Mouse (Mus musculus) G1E (cell line): ENCODE data around the gene Ikzf2. TPM values are rescaled to one million over a fixed set of nuclear protein-coding genes. Genes with fewer than 3 reads are reported as not detected.

ENCODE experiments used
- ATAC-seq: 2 replicates; pipeline ENCODE4 v1.8.0; 2016; ENCODE audit warnings: mild to moderate bottlenecking; ENCODE audit not compliant: insufficient number of reproducible peaks, poor library complexity, low FRiP score, severe bottlenecking; ENCODE audit errors: extremely low read depth
- DNase-seq: peaks from one replicate; pipeline ENCODE4 v3.0.0; 2012; ENCODE audit warnings: low spot score
- H3K27me3 ChIP-seq: 2 replicates; pipeline ENCODE4 v1.6.1; 2012; ENCODE audit warnings: mild to moderate bottlenecking, low read length, inconsistent platforms; ENCODE audit not compliant: insufficient read depth
- H3K36me3 ChIP-seq: replicated peaks from 2 replicates; pipeline ENCODE3; 2012; ENCODE audit warnings: mild to moderate bottlenecking, inconsistent platforms
- H3K4me1 ChIP-seq: 2 replicates; pipeline ENCODE4 v1.6.1; 2012; ENCODE audit warnings: low read depth, low read length, inconsistent platforms, mixed read lengths; ENCODE audit not compliant: insufficient read depth
- H3K4me3 ChIP-seq: 2 replicates; pipeline ENCODE4 v1.5.1; 2012; ENCODE audit warnings: low read depth, mild to moderate bottlenecking, inconsistent platforms, low read length, moderate library complexity, mixed read lengths
- H3K9me3 ChIP-seq: replicated peaks from 2 replicates; pipeline ENCODE4 v1.6.1; 2012; ENCODE audit warnings: inconsistent platforms
- CTCF ChIP-seq: IDR thresholded peaks from 2 replicates; pipeline ENCODE4 v1.5.1; 2012; ENCODE audit warnings: low read depth, low read length, inconsistent platforms, mixed read lengths
- GATA1 ChIP-seq: IDR thresholded peaks from 2 replicates; pipeline ENCODE4 v1.6.1; 2012; ENCODE audit warnings: borderline replicate concordance, low read length, inconsistent platforms, mixed read lengths
- GATA2 ChIP-seq: IDR thresholded peaks from 2 replicates; pipeline ENCODE4 v1.6.1; 2012; ENCODE audit warnings: low read depth, low read length, inconsistent platforms, borderline replicate concordance
- POLR2AphosphoS5 ChIP-seq: IDR thresholded peaks from 2 replicates; pipeline ENCODE4 v1.6.1; 2012; ENCODE audit warnings: low read depth, low read length, inconsistent platforms; ENCODE audit not compliant: insufficient replicate concordance
- TAL1 ChIP-seq: conservative IDR thresholded peaks from 2 replicates; pipeline ENCODE4 v1.6.1; 2012; ENCODE audit warnings: low read depth, low read length, inconsistent platforms, mixed read lengths
- polyA plus RNA-seq: library from polyadenylated mRNA; stranded (reverse); fragments of >175 nt; gene quantifications from 2 replicates; pipeline ENCODE4 v1.2.3, GENCODE M21; 2012
- total RNA-seq, 2 experiments: library from RNA; stranded (forward) in 1 of 2; stranded (reverse) in 1 of 2; fragments of 200-1000 nt in 1 of 2; fragments of >200 nt in 1 of 2; fragmentation: Nextera tagmentation in 1 of 2; gene quantifications; 2 replicates each; pipeline ENCODE4 v1.2.3; 2014 to 2017

Gene Ikzf2
- total and polyA plus RNA-seq, 3 experiments, result 2.4 to 84.3 (median 11.4) TPM

- TF ChIP-seq GATA2, result no peak
- TF ChIP-seq TAL1, result no peak
- TF ChIP-seq GATA1, result no peak
- TF ChIP-seq POLR2AphosphoS5, result no peak
- TF ChIP-seq CTCF, result no peak
- no peak for DNase-seq
- H3K4me3 ChIP-seq, result no peak overlapping the region
- H3K36me3 ChIP-seq, result no peaks in the 10 kb centered on the region
- peaks cover 57% of the 10 kb centered on the region for H3K4me1 ChIP-seq
- H3K27me3 ChIP-seq, result no peaks in the 10 kb centered on the region
- H3K9me3 ChIP-seq, result no peaks in the 10 kb centered on the region
- ATAC-seq, result no peak
Observed at GRCm38 (mm10) chr1:69506011-69506410, 181.0 kb downstream of the Ikzf2 start.

GRCm38 (mm10) chr1:69500388-69500787, 186.7 kb downstream of the Ikzf2 start:
- Histone ChIP-seq H3K27me3 (no peaks in the 10 kb centered on the region), H3K9me3 (no peaks in the 10 kb centered on the region)
- peak; percentile 5; the same call in 1 of the 2 replicates for ATAC-seq

GRCm38 (mm10) chr1:69499652-69500051, 187.4 kb downstream of the Ikzf2 start:
- Histone ChIP-seq H3K4me1 (peaks cover 81% of the 10 kb centered on the region), H3K27me3 (no peaks in the 10 kb centered on the region), H3K36me3 (no peaks in the 10 kb centered on the region), H3K4me3 (no peak overlapping the region; the same call in 1 of the 2 replicates), H3K9me3 (no peaks in the 10 kb centered on the region)
- no peak for TF ChIP-seq POLR2AphosphoS5
- no peak for TF ChIP-seq CTCF
- TF ChIP-seq GATA2, result no peak
- TF ChIP-seq TAL1, result no peak
- TF ChIP-seq GATA1, result no peak
- no peak for ATAC-seq
- DNase-seq, result no peak

More at GRCm38 (mm10) chr1:69500388-69500787, 186.7 kb downstream of the Ikzf2 start:
- Histone ChIP-seq H3K4me3 (no peak overlapping the region), H3K4me1 (peaks cover 75% of the 10 kb centered on the region), H3K36me3 (no peaks in the 10 kb centered on the region)
- no peak for TF ChIP-seq POLR2AphosphoS5
- TF ChIP-seq CTCF, result no peak
- TF ChIP-seq GATA2, result no peak
- TF ChIP-seq GATA1, result no peak
- TF ChIP-seq TAL1, result no peak
- no peak for DNase-seq

- peak; percentile 24 for ATAC-seq
- Histone ChIP-seq H3K4me3 (peak overlapping the region; percentile 59), H3K9me3 (no peaks in the 10 kb centered on the region), H3K4me1 (peaks cover 80% of the 10 kb centered on the region), H3K27me3 (no peaks in the 10 kb centered on the region), H3K36me3 (no peaks in the 10 kb centered on the region)
- peak; percentile 34 for DNase-seq
- TF ChIP-seq GATA1, result no peak
- no peak for TF ChIP-seq GATA2
- TF ChIP-seq POLR2AphosphoS5, result no peak
- TF ChIP-seq TAL1, result no peak
- TF ChIP-seq CTCF, result no peak
Observed at GRCm38 (mm10) chr1:69498862-69499306, 188.2 kb downstream of the Ikzf2 start.

GRCm38 (mm10) chr1:69496055-69496454, 191.0 kb downstream of the Ikzf2 start:
- Histone ChIP-seq H3K4me3 (no peak overlapping the region), H3K27me3 (no peaks in the 10 kb centered on the region), H3K36me3 (no peaks in the 10 kb centered on the region), H3K9me3 (no peaks in the 10 kb centered on the region), H3K4me1 (peaks cover 85% of the 10 kb centered on the region)
- DNase-seq (peak; percentile 57), ATAC-seq (peak; percentile 87)
- TF ChIP-seq GATA1, result no peak
- TF ChIP-seq TAL1, result peak; percentile 100

- Histone ChIP-seq H3K9me3 (no peaks in the 10 kb centered on the region), H3K4me3 (no peak overlapping the region), H3K36me3 (no peaks in the 10 kb centered on the region), H3K27me3 (no peaks in the 10 kb centered on the region), H3K4me1 (peaks cover 68% of the 10 kb centered on the region)
- ATAC-seq (no peak), DNase-seq (no peak)
- no peak for TF ChIP-seq POLR2AphosphoS5
- no peak for TF ChIP-seq CTCF
- TF ChIP-seq TAL1, result no peak
- no peak for TF ChIP-seq GATA1
- TF ChIP-seq GATA2, result no peak
Observed at GRCm38 (mm10) chr1:69493309-69494047, 193.6 kb downstream of the Ikzf2 start.
